Mouse (Mus musculus) Patski (cell line): ENCODE data around the gene Slc22a4. TPM values are rescaled to one million over a fixed set of nuclear protein-coding genes. Genes with fewer than 3 reads are reported as not detected.
"Not testable (repeated sequence)": the region's sequence is repeated elsewhere in the genome, so short reads cannot be mapped to it uniquely, and the experiment has no call there.

Experiments used
- ATAC-seq: fragments of 100-300 bp; one replicate; pipeline ENCODE4 v1.8.0; 2021
- CTCF ChIA-PET: fragments of 350-600 bp; sonication (Branson Sonifier 250); formaldehyde crosslinking; loops from one replicate; lab custom pipeline; 2022; ENCODE audit warnings: inconsistent platforms; lab: Charles Lee
- POLR2A ChIA-PET: fragments of 350-600 bp; sonication (Branson Sonifier 250); formaldehyde crosslinking; loops from one replicate; lab custom pipeline; 2022; ENCODE audit warnings: antibody characterized with exemption, inconsistent platforms; lab: Charles Lee
- DNase-seq: peaks from one replicate; pipeline ENCODE4 v3.0.0-alpha.2; 2011; ENCODE audit warnings: low read depth, low spot score
- H3K27me3 ChIP-seq: fragments of 371-371 bp; one replicate; pipeline ENCODE4 v1.5.1; 2021
- CTCF ChIP-seq: fragments of 100-300 bp; IDR thresholded peaks from one replicate; pipeline ENCODE4 v1.5.1; 2021
- in situ Hi-C: fragments of 300-500 bp; cut with MboI; formaldehyde crosslinking; loops from 3 replicates; pipeline ENCODE4 v1.11.1; 2018; ENCODE audit warnings: low pct_unique_long_range_greater_than_20kb, mixed read lengths
- polyA plus RNA-seq: library from polyadenylated mRNA; unstranded; gene quantifications from one replicate; pipeline ENCODE4 v1.2.3, GENCODE M21; 2021

Gene Slc22a4
- polyA plus RNA-seq, 1 experiment from 2014 or later, result 42.3 TPM

DNA sequence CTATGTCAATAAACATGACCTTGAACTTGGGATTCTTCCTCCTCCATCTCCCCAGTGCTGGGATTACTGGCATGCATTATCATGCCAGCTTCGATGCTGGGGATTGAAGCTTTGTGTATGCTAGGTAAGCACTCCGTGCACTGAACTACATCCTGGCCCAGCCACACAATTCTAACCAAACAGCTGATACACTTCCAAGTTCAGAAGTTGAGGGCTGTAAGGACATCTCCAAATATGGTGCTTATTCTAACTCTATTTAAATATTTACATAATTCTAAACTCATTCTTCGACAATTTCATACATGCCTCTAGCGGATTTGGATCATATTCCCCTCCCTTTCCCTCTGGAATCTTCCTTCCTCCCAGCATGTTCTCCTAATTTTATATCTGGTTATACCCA lies 35.6 kb downstream of the Slc22a4 start:
- no peaks in the 10 kb centered on the region for H3K27me3 ChIP-seq
- in situ Hi-C loops, result loop anchor here (10.0 kb wide), 1 partner anchor 363 kb away; no protein-coding TSS in a partner anchor
- POLR2A ChIA-PET, result no interaction called here
- DNase-seq (no peak), ATAC-seq (no peak)
- TF ChIP-seq CTCF, result no peak
- CTCF ChIA-PET, result interaction anchor here (1.2 to 1.5 kb wide), 2 partner anchors 10 to 62 kb away, joined by 3 to 6 read pairs; no protein-coding TSS in a partner anchor

GRCm38 (mm10) chr11:53989232-53989631 lies 38.7 kb downstream of the Slc22a4 start:
- ChIA-PET CTCF (no interaction called here), POLR2A (no interaction called here)
- in situ Hi-C loops, result no loop called here
- DNase-seq, result no peak
- no peak for ATAC-seq
- no peaks in the 10 kb centered on the region for H3K27me3 ChIP-seq
- TF ChIP-seq CTCF, result peak; percentile 54

- POLR2A ChIA-PET, result no interaction called here
- CTCF ChIA-PET, result no interaction called here
- TF ChIP-seq CTCF, result no peak
- no peaks in the 10 kb centered on the region for H3K27me3 ChIP-seq
- in situ Hi-C loops, result no loop called here
- no peak for DNase-seq
- ATAC-seq, result no peak
These were observed 39.8 kb downstream of the Slc22a4 start for GRCm38 (mm10) chr11:53988081-53988480.

DNA sequence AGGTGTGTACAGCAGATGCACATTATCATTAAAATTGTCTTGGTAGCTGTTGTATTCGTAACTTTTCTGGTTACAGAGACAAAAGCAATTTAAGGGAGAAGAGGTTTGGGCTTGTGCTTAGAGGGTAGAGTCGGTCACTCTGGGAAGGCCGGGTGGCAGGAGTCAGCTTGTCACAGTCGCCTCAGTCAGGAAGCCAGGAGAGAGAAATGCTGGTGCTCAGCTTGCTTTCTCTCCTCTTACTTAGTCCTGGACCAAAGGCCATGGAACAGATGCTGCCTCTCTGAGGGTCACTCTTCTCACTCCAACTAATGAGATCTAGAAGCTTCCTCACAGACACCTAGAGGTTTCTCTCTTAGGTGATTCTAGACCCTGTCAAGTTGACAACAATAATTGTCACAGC lies 46.5 kb downstream of the Slc22a4 start:
- no peak for TF ChIP-seq CTCF
- POLR2A ChIA-PET, result no interaction called here
- H3K27me3 ChIP-seq, result peaks cover 10% of the 10 kb centered on the region
- in situ Hi-C loops, result no loop called here
- no peak for ATAC-seq
- no peak for DNase-seq
- CTCF ChIA-PET, result no interaction called here

DNA sequence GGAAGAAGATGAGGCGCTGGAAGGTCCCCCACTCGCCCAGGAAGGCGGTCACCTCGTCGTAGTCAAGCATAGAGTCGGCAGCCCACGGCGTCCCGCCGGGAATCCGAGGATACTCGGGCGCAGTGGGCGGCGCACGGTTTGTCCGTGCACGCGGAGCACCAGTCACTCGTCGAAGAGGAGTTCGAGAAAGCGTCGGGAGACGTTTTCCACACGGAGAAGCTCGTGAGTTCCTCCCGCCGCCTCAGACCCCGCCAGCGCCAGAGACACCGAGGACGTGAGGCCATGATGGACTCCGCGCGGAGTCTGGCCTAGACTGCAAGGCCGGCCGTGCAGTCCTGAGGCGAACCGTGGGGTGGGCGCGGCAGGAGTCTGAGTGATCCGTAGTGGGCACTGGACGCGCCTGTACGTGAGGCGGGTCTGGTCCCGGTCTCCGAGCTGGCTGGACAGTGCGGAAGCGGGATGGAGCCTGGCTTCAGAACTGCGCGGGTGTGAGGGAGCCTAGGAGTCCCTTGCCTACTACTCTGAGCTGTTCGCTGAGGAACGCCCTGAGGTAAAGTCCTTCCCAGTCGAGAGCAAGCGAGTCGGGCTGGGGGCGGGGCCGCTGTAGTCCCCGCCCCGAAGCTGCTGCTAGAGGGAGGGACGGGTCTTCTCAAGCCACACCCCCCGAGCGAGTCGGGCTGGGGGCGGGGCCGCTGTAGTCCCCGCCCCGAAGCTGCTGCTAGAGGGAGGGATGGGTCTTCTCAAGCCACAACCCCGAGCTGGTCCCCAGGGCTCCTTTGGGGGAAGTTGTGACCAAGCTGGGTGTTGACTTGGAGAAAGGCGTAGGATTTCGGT lies 47.9 kb downstream of the Slc22a4 start, which contains the start of gene Slc22a21:
Gene Slc22a21 (minus strand): TSS at position 545 of the 834 bp plus-strand sequence.
- POLR2A ChIA-PET, result interaction anchor here (0.5 to 0.6 kb wide), 2 partner anchors 390 to 461 kb away, joined by 3 to 5 read pairs; no protein-coding TSS in a partner anchor
- H3K27me3 ChIP-seq, result peaks cover 10% of the 10 kb centered on the region
- ATAC-seq, result peak; percentile 26
- in situ Hi-C loops, result no loop called here
- no peak for DNase-seq
- TF ChIP-seq CTCF, result no peak
- CTCF ChIA-PET, result no interaction called here

DNA sequence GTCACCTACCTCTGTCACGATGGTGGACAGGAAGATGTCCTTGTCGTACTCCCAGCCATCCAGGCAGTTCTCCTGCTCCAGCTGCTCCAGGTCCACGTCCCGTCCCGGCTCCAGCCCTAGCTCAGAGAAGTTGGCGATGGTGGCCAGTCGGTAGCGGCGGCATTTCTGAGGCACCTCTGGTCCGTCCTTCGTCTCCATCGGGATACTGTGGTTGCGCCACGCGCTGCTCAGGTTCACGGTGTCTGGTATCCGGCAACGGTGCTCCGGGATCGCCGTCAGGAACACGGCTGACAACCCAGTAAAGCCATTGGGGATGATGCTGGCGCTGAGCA lies 48.5 kb downstream of the Slc22a4 start:
- POLR2A ChIA-PET, CTCF ChIA-PET, in situ Hi-C loops, ATAC-seq, DNase-seq: not testable (repeated sequence)
- peaks cover 10% of the 10 kb centered on the region for H3K27me3 ChIP-seq

DNA sequence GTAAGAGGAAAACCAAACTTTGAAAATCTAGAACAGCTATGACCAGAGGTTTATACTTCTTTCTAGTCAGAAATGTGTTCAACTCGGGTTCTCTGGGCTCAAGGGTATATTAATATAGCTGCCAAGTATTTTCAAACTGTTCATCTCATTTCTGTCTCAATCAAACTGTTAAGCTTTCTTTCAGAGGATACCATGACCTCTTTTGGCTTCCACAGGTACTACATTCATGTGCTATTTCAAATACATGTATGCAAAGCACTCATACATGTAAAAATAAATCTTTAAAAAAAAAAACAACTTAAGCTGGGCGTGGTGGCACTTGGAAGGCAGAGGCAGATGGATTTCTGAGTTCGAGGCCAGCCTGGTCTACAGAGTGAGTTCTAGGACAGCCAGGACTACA lies 50.2 kb downstream of the Slc22a4 start:
- TF ChIP-seq CTCF, result no peak
- ATAC-seq (no peak), DNase-seq (no peak)
- in situ Hi-C loops, result no loop called here
- peaks cover 10% of the 10 kb centered on the region for H3K27me3 ChIP-seq
- ChIA-PET CTCF (interaction anchor here (1.7 kb wide), 1 partner anchor 24 kb away, joined by 4 read pairs; no protein-coding TSS in a partner anchor), POLR2A (no interaction called here)

DNA sequence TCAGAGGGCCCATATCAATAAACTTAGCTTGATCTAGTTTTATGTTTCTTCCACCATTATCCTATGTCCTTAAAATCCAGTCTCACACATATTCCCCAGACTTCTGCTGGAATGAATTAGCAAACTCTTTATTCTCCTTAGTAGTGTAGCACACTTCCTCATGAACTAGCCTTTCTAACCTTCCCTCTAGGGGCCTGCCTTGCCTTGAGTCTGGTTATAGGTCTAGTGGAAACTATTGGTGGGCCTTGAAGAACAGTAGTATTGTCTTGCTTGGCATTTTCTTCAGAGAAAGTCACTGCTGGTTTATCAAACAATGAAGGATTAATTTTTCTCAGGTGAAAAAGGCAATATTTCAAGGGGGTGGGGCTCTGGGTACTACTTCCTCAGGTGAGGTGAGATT lies 52.3 kb downstream of the Slc22a4 start:
- TF ChIP-seq CTCF, result no peak
- in situ Hi-C loops, result no loop called here
- CTCF ChIA-PET, result interaction anchor here (1.9 kb wide), 1 partner anchor 44 kb away, joined by 5 read pairs; no protein-coding TSS in a partner anchor
- ATAC-seq, result no peak
- DNase-seq, result no peak
- peaks cover 5% of the 10 kb centered on the region for H3K27me3 ChIP-seq
- POLR2A ChIA-PET, result no interaction called here

GRCm38 (mm10) chr11:53958984-53959383 lies 68.9 kb downstream of the Slc22a4 start:
- TF ChIP-seq CTCF, result peak; percentile 68
- ATAC-seq, result no peak
- DNase-seq, result no peak
- ChIA-PET CTCF (no interaction called here), POLR2A (no interaction called here)
- H3K27me3 ChIP-seq, result no peaks in the 10 kb centered on the region
- in situ Hi-C loops, result no loop called here

GRCm38 (mm10) chr11:53958176-53958575 lies 69.7 kb downstream of the Slc22a4 start:
- in situ Hi-C loops, DNase-seq, ATAC-seq: not testable (repeated sequence)

DNA sequence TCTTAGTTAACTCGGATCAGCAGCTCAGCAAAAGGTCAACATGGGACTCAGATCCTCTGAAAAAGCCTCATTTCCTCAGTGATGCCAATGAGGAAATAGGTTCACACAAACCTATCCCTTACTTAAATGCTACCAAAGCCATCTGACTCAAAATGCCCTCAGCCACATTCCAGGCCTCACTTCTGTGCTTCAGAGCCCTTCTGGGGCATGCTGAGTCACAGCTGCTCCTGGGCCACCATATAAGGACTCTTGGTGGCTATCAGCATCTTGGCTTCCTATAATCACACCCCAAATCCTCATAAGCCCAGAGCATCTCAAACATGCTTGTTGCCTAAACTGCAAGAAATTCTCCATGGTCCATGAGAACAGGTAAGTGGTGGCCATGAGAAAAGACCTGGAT lies 71.3 kb downstream of the Slc22a4 start:
- CTCF ChIA-PET, result no interaction called here
- no peaks in the 10 kb centered on the region for H3K27me3 ChIP-seq
- TF ChIP-seq CTCF, result no peak
- POLR2A ChIA-PET, result no interaction called here
- in situ Hi-C loops, result no loop called here
- DNase-seq (no peak), ATAC-seq (peak; percentile 68)

More at GRCm38 (mm10) chr11:53958176-53958575, 69.7 kb downstream of the Slc22a4 start:
- CTCF ChIA-PET, H3K27me3 ChIP-seq, POLR2A ChIA-PET: not testable (repeated sequence)
